Mouse (Mus musculus): ENCODE data around the gene Wdr13. TPM values are rescaled to one million over a fixed set of nuclear protein-coding genes. Genes with fewer than 3 reads are reported as not detected.

The Wdr13 gene
- 24.1 and 27.3 TPM in 2 replicates for polyA plus RNA-seq (2015; fragmentation: Nextera tagmentation; extraction: Ambion mirVana)

DNA sequence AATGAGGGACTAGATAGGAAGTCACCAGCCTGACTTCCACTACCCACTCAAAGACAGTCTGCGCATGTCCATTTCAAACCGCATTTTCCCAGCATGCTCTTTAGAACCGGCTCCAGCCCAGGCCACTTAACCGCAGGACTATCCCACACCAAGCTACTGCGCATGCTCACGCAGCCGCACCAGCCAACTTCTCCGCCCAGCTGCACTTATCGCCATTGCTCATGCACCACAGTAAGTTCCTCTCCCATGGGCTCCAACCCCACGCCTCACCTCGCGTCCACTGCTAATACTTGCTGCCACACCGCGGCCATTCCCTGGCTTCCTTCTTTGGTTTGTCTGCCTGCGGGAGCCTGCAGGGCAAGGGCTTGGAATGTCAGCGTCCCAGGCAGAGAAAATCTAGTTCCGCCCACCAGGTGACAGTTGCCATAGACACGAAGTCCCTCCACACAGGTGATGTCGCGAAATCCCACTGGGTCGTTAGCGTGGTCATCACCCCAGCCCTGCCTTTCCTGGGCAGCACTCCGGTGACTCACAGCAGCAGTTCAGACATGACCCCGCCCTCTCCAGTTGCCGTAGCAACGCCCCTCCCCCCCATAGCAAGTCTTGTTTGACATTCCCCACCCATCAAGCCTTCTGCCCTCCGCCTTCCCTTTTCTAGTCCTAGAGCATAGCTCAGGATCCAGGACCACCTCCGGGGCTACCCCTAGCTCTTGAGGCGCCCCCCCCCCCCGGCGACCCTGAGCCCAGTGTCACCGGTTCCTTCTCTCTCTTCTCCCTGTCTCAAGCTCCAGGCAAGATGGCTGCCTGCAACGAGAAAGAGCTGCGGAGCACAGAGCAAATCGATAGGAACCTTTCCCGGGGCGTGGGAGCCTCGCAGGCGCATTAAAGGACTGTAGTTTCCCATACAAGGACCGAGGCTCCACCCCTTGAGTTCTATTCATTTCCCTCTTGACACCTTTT lies at the start of gene Wdr13:
TSS of gene Wdr13 (minus strand) at position 876 of the 960 bp plus-strand sequence.
- no peaks in the 10 kb centered on the region for H3K4me1 ChIP-seq
- H3K4me2 ChIP-seq = peak within 1 kb of the TSS; percentile 52
- ATAC-seq (ENCODE audit: insufficient read depth, low FRiP score, low read depth) = peak; percentile 88
- no peak within 1 kb of the TSS; the same call in 1 of the 2 replicates for H3K9ac ChIP-seq
- 20% methylated on average over 39 of the region's 40 CpGs for WGBS
- peak within 1 kb of the TSS; percentile 52 for H3K4me3 ChIP-seq (replicated peaks)
- H3K27me3 ChIP-seq (replicated peaks) = no peaks in the 10 kb centered on the region
- H3K27ac ChIP-seq = peak within 1 kb of the TSS; percentile 96
- H3K9me3 ChIP-seq = no peaks in the 10 kb centered on the region
- H3K36me3 ChIP-seq = peaks cover 3% of the 10 kb centered on the region; the same call in 1 of the 2 replicates

DNA sequence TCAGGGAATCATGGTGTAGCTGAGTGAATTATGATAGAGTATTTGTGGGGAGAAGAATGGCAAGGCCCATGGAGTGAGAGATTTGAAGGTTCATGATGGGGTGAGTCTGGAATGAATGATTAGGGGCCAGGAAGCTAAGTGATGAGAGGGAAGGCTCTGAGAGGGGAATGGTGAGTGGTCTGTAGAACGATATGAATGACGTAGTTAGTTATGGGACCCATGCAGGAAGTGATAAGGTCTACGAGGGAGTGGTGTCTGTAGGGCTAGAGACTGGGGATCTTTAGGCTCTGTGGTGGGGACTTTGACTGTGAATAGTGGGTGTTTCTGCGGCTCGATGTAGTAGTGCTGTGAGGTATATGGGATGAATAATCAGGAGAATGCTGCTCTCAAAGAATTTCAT lies 47.0 kb upstream of the Wdr13 start:
- WGBS = 89% methylated on average over 5 of the region's 5 CpGs

DNA sequence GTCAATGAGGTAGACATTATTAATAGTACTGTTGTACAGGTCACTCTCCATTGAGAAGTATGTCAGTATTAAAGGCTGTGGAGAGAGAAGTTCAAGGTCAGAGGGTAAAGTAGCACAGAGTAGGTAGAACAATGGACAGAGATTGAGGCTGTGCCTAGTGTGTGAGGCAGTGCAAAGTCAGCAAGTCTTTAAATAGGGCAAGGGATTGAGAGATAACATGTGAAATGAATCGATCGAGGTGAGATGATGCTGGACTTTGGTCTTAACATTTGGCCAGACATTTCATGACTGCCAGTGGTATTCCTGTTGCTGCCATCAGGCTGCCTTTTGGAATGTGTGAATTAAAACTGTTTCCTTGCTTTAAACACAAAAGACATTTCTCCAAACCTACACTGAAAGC lies 46.2 kb upstream of the Wdr13 start:
- 82% methylated on average over 2 of the region's 2 CpGs for WGBS
- ATAC-seq (ENCODE audit: insufficient read depth, low FRiP score, low read depth) = no peak
- Histone ChIP-seq H3K4me3 (replicated peaks) (no peak overlapping the region), H3K4me2 (no peak overlapping the region), H3K27ac (no peak overlapping the region), H3K4me1 (no peaks in the 10 kb centered on the region; the same call in 1 of the 2 replicates), H3K9me3 (no peaks in the 10 kb centered on the region), H3K36me3 (no peaks in the 10 kb centered on the region), H3K27me3 (replicated peaks) (no peaks in the 10 kb centered on the region), H3K9ac (no peak overlapping the region)

More for the DNA sequence above, 47.0 kb upstream of the Wdr13 start:
- H3K4me2 ChIP-seq = no peak overlapping the region
- H3K4me3 ChIP-seq (replicated peaks) = no peak overlapping the region
- no peaks in the 10 kb centered on the region; the same call in 1 of the 2 replicates for H3K4me1 ChIP-seq
- H3K27ac ChIP-seq = no peak overlapping the region
- H3K36me3 ChIP-seq = no peaks in the 10 kb centered on the region
- H3K9me3 ChIP-seq = no peaks in the 10 kb centered on the region
- no peaks in the 10 kb centered on the region for H3K27me3 ChIP-seq (replicated peaks)
- H3K9ac ChIP-seq = no peak overlapping the region
- ATAC-seq (ENCODE audit: insufficient read depth, low FRiP score, low read depth) = no peak

DNA sequence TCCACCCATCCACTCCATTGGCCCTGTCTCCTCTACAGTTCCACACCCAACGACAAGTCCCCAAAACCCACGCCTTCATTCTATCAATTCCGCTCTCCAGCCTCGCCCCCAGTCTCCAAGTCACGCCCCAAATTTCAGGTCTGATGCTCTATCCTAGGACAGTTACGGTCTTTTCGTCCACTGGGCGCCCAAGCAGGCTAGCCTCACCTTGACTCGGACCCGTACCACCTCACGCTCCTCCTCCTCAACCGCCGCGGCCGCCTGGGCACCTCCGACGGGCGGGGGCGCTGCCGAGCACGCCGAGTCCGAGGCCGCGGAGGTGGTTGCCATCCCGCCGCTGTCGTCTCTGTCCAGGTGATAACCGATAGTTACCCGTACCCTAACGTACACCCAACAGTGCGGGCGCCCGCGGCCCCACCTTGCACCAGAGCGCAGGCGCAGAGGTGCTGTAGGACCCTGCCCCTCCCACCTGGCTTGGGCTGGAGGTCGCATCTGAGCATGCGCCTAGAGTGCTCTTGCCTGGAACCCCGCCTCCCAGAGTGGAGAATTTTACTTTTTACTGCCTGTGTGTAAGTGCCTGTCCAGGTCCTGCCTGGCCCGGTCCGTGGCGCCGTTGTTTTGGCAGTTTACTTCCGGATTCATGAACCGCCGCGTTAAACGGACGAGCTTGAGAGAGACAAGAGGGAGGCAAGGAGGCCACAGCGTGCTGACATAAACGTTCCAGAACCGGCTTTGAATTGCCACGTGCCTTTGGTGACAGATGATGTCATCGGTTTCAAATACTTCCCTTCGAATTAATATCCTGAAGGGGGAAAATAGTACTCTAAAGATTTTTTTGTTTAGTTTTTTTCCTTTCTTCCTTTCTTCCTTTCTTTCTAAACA lies 43.1 kb upstream of the Wdr13 start, which contains the start of gene Tbc1d25:
TSS of gene Tbc1d25 (minus strand) at position 678 of the 882 bp plus-strand sequence.
- WGBS = 14% methylated on average over 54 of the region's 56 CpGs
- H3K27ac ChIP-seq = peak within 1 kb of the TSS; percentile 69
- ATAC-seq (ENCODE audit: insufficient read depth, low FRiP score, low read depth) = peak; percentile 97
- peak within 1 kb of the TSS; percentile 39; the same call in 1 of the 2 replicates for H3K9ac ChIP-seq
- no peaks in the 10 kb centered on the region for H3K36me3 ChIP-seq
- H3K4me1 ChIP-seq = no peaks in the 10 kb centered on the region; the same call in 1 of the 2 replicates
- no peaks in the 10 kb centered on the region for H3K9me3 ChIP-seq
- H3K27me3 ChIP-seq (replicated peaks) = no peaks in the 10 kb centered on the region
- peak within 1 kb of the TSS; percentile 54 for H3K4me2 ChIP-seq
- peak within 1 kb of the TSS; percentile 64 for H3K4me3 ChIP-seq (replicated peaks)

DNA sequence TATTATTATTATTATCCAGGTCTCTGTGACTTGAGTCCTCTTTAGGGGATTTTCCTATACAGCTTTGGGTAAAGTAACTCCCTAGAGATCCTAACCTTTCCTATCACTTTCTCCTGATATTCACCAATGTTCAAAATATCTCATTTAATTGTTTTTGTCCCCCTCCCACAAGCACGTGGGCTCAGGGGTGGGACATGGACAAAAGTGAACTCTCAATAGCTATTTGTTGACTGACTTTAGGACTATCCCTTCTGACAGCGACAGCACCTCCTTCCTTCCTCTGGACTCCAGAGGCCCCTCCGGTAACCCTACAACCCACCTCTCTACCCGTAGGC lies 42.4 kb upstream of the Wdr13 start:
- 13% methylated on average over 4 of the region's 4 CpGs for WGBS
- no peaks in the 10 kb centered on the region; the same call in 1 of the 2 replicates for H3K4me1 ChIP-seq
- ATAC-seq (ENCODE audit: insufficient read depth, low FRiP score, low read depth) = no peak
- H3K4me2 ChIP-seq = peak overlapping the region; percentile 54
- H3K36me3 ChIP-seq = no peaks in the 10 kb centered on the region
- H3K9ac ChIP-seq = no peak overlapping the region
- H3K4me3 ChIP-seq (replicated peaks) = peak overlapping the region; percentile 64
- no peaks in the 10 kb centered on the region for H3K9me3 ChIP-seq
- no peaks in the 10 kb centered on the region for H3K27me3 ChIP-seq (replicated peaks)
- no peak overlapping the region; the same call in 1 of the 2 replicates for H3K27ac ChIP-seq

DNA sequence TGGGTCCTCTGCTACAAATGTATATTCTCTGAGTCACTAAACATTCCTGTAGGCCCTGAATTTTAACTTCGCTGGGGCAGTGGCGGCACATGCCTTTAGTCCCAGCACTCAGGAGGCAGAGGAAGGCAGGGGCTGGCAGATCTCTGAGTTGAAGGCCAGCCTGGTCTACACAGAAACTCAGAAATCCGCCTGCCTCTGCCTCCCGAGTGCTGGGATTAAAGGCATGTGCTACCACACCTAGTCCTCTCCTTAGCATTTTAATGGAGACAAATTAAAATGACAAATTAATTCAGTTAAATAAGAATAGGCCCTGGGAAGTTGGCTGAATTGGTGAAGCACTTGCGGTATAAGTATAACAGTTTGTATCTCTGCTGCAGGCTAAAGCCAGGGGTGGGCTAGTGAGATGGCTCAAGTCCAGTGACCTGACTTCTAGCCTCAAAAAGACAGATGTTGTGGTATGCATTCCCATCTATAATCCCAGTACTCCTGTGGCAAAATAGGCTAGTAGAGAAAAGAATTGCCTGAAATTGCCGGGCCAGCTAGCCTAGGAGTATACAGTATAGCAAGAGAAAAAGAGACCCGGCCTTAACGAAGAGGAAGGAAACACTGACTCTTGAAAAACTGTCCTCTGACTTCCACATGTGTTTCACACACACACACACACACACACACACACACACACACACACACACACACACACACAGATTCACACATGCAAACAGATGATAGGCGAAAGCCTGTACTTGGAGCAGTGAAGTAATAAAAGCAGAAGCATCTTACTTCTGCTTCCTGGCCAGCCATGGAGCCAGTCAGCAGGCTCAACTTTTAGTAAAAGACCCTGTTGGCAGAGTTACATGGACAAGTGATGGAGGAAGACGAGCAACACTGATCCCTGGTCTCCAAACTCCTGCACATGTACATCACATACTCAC lies 35.3 kb upstream of the Wdr13 start:
- H3K4me1 ChIP-seq = no peaks in the 10 kb centered on the region
- no peaks in the 10 kb centered on the region for H3K9me3 ChIP-seq
- no peak overlapping the region for H3K4me2 ChIP-seq
- H3K9ac ChIP-seq = no peak overlapping the region
- H3K36me3 ChIP-seq = no peaks in the 10 kb centered on the region
- H3K4me3 ChIP-seq (replicated peaks) = no peak overlapping the region
- WGBS = 87% methylated on average over 10 of the region's 10 CpGs
- no peak for ATAC-seq (ENCODE audit: insufficient read depth, low FRiP score, low read depth)
- no peaks in the 10 kb centered on the region for H3K27me3 ChIP-seq (replicated peaks)
- H3K27ac ChIP-seq = no peak overlapping the region

DNA sequence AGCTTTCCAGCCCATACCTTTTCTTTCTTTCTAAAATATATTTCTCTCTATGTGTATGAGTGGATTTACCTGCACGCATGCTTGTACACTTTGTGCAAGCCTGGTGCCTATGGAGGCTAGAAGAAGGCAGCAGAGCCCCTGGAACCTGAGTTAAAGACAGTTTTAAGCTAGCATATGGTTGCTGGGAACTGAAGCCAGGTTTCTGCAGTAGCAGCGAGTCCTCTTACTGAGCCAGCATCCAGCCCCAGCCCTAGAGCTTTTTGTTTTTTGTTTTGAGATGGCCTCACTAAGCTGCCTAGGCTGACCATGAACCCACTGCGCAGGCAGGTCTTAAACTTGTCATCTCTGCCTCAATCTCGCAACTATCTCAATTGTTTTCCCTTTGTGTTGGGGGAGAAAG lies 31.8 kb upstream of the Wdr13 start:
- Histone ChIP-seq H3K4me2 (no peak overlapping the region), H3K36me3 (no peaks in the 10 kb centered on the region), H3K27me3 (replicated peaks) (no peaks in the 10 kb centered on the region), H3K9me3 (no peaks in the 10 kb centered on the region), H3K4me3 (replicated peaks) (no peak overlapping the region), H3K4me1 (no peaks in the 10 kb centered on the region), H3K9ac (no peak overlapping the region), H3K27ac (no peak overlapping the region)
- WGBS = 89% methylated on average over 4 of the region's 4 CpGs
- no peak for ATAC-seq (ENCODE audit: insufficient read depth, low FRiP score, low read depth)

DNA sequence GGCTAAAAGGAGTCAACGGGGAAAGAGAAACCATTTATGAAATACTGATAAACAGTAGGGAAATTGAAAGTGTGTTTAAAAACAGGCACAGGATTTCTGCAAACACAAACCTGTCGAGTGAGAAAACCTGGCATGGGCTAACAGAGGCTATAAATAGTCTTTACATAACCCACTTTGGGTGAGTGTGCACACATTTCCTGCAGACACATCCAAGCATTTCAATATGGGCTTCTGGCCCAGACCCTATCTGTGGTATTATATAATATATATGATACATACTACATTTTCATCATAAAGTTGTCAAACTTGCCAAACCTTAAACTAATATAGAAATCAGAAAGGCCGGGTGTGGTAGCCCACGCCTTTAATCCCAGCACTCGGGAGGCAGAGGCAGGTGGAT lies 30.4 kb upstream of the Wdr13 start:
- H3K4me3 ChIP-seq (replicated peaks) = no peak overlapping the region
- H3K36me3 ChIP-seq = no peaks in the 10 kb centered on the region
- no peaks in the 10 kb centered on the region for H3K9me3 ChIP-seq
- no peak overlapping the region for H3K4me2 ChIP-seq
- H3K4me1 ChIP-seq = no peaks in the 10 kb centered on the region
- no peak overlapping the region for H3K9ac ChIP-seq
- no peak overlapping the region for H3K27ac ChIP-seq
- ATAC-seq (ENCODE audit: insufficient read depth, low FRiP score, low read depth) = 0 out of 2 replicates have a peak, but pooled peaks have one; percentile 22
- no peaks in the 10 kb centered on the region for H3K27me3 ChIP-seq (replicated peaks)
- 69% methylated on average over 5 of the region's 5 CpGs for WGBS

DNA sequence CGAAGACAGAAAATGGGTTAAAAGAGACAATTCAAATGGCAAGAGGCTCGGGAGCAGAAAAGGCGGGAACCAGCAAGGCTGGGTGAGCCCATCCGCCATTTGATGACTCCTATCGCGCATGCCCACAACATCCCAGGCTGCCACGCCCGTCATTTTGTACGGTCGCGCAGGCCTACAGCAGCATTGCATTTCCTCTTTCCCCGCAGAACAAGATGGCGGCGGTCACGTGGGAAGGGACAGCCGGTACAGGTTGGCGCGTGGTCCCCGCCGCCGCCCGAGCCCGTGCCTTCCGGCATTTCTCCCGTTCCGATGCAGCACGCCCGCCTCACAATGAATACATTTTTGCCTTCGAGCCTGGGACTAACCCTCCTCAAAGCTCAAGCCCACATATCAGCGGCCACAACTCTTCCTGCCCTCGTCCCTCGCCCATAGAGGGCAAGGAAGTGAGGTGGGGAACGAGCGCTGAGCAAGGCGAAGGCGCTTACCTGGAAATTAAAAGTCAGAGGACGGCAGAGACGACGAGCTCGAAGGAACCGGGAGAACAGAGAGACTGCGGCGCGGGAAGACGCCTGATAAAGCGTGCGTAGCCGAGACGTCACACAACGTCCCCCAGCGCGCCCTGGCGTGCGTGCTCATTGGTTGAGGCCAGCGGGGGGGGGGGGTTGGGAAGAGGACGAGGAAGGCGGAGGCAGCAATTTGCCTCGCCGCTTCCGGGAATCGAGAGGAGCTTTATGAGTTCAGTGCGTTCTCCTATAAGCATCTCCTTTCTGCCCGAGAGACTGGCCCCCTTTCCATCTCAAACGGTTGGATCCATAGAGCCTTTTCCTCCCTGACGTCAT lies 12.7 kb upstream of the Wdr13 start, which contains the start of gene Rbm3:
TSS of gene Rbm3 (minus strand) at position 728 of the 839 bp plus-strand sequence.
- peak; percentile 95 for ATAC-seq (ENCODE audit: insufficient read depth, low FRiP score, low read depth)
- Histone ChIP-seq H3K4me1 (0 out of 2 replicates have a peak, but pooled peaks cover 6% of the 10 kb centered on the region), H3K4me2 (peak within 1 kb of the TSS; percentile 65)

DNA sequence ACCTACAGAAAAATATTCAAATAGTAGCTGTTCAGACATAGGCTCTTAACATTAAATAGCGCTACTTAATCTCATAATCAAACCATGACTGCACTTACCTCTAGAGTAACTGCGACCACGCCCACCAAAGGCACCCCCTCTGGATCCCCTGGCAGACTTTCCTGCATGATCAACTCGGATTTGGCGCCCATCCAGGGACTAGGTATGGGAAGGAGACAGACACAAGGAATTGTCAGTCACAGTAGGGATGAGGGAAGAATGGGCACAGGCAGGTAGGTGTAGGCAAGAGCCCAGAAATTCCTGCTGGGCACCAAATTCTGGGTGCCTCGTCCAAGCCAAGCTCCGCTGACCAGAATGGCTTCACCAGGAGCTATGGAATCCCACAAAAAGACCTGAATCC lies 11.1 kb upstream of the Wdr13 start:
- Histone ChIP-seq H3K9ac (no peak overlapping the region), H3K4me2 (peak overlapping the region; percentile 65), H3K27me3 (replicated peaks) (no peaks in the 10 kb centered on the region), H3K36me3 (peaks cover 3% of the 10 kb centered on the region; the same call in 1 of the 2 replicates), H3K27ac (no peak overlapping the region), H3K9me3 (no peaks in the 10 kb centered on the region), H3K4me1 (0 out of 2 replicates have a peak, but pooled peaks cover 6% of the 10 kb centered on the region), H3K4me3 (replicated peaks) (peak overlapping the region; percentile 60)
- ATAC-seq (ENCODE audit: insufficient read depth, low FRiP score, low read depth) = no peak
- WGBS = 70% methylated on average over 7 of the region's 7 CpGs

More for the DNA sequence above, 12.7 kb upstream of the Wdr13 start, which contains the start of gene Rbm3:
- H3K9me3 ChIP-seq = no peaks in the 10 kb centered on the region
- H3K4me3 ChIP-seq (replicated peaks) = peak within 1 kb of the TSS; percentile 60
- peak within 1 kb of the TSS; percentile 52; the same call in 1 of the 2 replicates for H3K9ac ChIP-seq
- H3K27me3 ChIP-seq (replicated peaks) = no peaks in the 10 kb centered on the region
- peaks cover 3% of the 10 kb centered on the region; the same call in 1 of the 2 replicates for H3K36me3 ChIP-seq
- WGBS = 17% methylated on average over 56 of the region's 65 CpGs
- peak within 1 kb of the TSS; percentile 98 for H3K27ac ChIP-seq
